Mouse (Mus musculus) cerebellum, postnatal 10 days (tissue): ENCODE measurements around the gene Kdm5b.

ENCODE experiments used
- DNase-seq, 2 experiments: peaks; one replicate each; pipeline ENCODE4 v3.0.0; 2021; ENCODE audit warnings: mixed read lengths in 2 of 2

The Kdm5b gene

DNA sequence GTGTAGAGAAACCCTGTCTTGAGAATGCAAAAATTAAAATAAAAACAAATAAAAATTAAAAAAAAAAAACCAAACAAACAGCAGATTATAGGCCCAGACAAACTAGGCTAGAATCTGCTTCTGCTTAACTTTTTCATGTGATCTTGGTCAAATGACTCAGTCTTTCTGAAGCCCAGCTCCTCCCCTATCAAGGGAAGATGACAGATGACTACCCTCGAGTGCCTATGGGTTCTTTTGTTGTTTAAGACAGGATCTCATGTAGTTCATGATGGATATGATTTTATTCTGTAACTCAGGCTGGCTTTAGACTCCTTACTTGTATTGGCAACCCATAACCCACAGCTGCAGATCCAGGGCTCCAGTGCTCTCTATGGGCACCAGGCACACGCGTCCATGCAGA lies 8.1 kb upstream of the Kdm5b start:
- DNase-seq: no peak

GRCm38 (mm10) chr1:134552396-134552795 lies 7.6 kb upstream of the Kdm5b start:
- no peak for DNase-seq

- no peak for DNase-seq
These were observed 4.6 kb upstream of the Kdm5b start for GRCm38 (mm10) chr1:134555240-134555870.

GRCm38 (mm10) chr1:134555871-134556670 lies 3.9 kb upstream of the Kdm5b start:
- DNase-seq: peak; percentile 83

GRCm38 (mm10) chr1:134556671-134557218 lies 3.2 kb upstream of the Kdm5b start:
- peak; percentile 97 to 98 for DNase-seq

DNA sequence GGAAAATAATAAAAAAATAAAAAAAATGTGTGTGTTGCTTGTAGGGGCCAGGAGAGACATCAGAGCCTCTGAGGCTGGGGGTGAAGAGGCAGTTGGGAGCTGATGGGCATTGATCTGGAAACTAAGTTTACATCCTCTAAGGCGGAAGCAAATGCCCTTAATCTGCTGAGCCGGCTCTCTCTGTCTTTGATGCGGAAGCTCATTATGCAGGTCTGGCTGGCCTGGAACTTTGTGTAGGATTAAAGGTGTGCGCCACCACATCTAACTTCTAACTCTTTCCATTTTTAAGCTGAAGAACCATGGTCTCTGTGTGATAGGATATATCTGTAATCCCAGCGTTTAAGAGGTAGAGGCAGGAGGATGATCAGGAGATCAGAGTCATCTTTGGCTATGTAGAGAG lies 1.5 kb upstream of the Kdm5b start:
- DNase-seq: no peak

GRCm38 (mm10) chr1:134559226-134559625 lies 745 bp upstream of the Kdm5b start:
- DNase-seq: no peak

GRCm38 (mm10) chr1:134560396-134560795 lies 425 bp downstream of the Kdm5b start:
- DNase-seq: peak in 1 of 2 experiments; percentile 52

GRCm38 (mm10) chr1:134560801-134561769 lies 1.1 kb downstream of the Kdm5b start:
- peak; percentile 60 to 63 for DNase-seq

DNA sequence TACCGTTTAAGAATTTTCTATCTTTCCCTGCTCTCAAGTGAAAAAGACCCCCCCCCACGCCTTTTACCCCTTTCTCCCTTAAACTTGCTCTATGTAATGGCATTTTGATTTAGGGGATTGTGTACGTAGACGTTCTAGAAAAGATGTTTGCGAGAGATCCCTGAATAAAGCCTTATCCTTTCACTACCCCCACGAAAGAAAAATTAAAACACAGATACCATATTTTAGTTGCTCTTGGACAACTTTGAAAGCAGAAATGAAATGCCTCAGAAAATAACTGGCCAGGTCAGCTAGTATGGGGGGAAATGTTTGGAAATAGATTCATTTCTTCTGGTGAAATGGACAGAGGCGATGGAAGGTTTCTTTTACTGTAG lies 1.8 kb downstream of the Kdm5b start:
- DNase-seq: no peak

- DNase-seq: no peak
These were observed 2.5 kb downstream of the Kdm5b start for GRCm38 (mm10) chr1:134562457-134562856.

- no peak for DNase-seq
These were observed 3.8 kb downstream of the Kdm5b start for GRCm38 (mm10) chr1:134563726-134564125.

DNA sequence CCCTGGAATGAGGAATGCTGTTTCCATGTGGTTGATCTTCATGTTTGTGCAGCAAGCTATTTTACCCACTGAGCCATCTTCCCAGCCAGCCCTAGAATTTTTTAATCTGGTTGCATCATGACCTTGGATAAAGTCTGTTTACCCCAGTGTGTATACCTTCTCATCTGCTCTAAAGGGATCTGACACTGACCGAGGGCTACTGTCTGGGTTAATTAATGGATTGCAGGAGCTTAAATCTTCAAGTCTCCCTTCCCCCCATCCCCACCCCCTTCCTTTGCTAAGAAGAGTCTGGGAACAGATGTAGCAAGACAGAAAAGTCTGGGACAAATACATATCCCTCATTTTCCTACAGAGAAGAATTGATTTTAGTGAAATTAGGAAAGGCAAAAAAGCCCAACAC lies 7.5 kb downstream of the Kdm5b start:
- DNase-seq: no peak

- DNase-seq: no peak
These were observed 10.2 kb downstream of the Kdm5b start for GRCm38 (mm10) chr1:134570171-134570570.

GRCm38 (mm10) chr1:134570631-134571030 lies 10.7 kb downstream of the Kdm5b start:
- DNase-seq: no peak

GRCm38 (mm10) chr1:134573300-134573931 lies 13.4 kb downstream of the Kdm5b start:
- no peak for DNase-seq

- DNase-seq: no peak
These were observed 14.0 kb downstream of the Kdm5b start for GRCm38 (mm10) chr1:134573932-134574315.

DNA sequence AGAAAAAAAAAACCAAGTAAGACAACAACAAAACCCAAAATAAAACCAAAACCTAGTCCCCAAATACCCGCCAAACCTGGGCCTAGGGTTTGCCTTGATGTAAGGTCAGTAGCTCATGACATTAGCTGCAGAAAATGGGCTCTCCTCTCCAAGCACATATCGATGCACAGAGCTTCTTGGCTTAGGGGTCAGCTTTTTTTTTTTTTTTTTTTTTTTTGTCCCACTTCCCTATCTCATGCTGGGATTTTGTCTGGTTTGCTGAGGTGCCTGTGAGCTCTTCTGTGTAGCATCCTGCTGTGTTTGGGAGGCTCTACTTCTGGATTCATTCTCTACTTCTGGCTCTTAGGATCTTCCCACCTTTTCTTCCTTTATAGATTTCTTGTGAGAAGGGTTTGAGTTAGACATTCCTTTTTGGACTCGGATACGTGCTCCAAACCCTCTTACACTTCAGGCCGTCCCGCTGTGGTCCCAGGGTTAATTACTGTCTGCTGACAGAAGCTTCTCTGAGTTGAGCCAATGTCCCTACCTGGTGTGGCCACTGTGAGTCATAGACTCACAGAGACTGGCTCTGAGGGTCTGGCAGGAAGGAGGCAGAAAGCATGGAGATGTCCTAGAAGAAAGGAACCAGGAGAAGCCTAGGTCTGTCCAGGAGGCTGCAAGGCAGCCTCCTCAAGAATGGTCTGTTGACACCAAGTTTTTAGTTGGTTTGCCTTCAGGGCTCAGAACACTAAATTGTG lies 17.6 kb downstream of the Kdm5b start:
- no peak for DNase-seq

DNA sequence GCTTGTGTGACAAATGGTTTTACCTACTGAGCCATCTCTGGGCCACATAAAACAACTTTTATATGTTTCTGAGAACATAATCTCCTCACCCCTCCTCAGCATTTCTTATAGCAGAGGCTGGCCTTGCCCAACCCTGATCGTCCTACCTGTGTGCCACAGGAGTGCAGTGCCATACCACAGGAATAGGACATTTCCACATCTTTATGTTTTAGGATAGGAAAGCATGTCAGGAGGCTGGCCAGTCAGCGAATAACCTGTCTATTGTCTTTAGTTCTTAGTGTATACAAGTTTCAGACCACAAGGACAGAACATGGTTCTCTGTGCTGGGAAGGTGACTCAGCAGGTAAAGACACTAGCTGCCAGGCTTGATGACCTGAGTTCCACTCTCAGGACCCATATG lies 20.8 kb downstream of the Kdm5b start:
- DNase-seq: no peak

DNA sequence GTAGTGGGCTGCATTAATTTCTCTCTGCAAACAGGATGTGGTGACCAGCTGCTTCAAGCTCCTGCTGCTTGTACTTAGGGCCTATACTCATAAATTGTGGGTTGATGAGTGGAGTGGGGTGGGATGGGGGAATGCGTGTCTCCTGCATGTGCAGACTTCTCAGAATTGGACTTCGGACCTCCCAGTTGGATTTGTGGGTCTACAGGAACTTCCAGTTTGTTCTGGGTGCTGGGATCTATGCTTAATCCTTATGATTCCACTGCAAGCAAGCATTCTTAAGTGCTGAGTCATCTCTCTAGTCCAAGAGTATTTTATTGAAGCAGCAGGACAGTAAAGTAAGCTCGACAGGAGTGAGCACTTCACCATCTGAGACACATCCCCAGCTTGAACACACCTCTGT lies 23.6 kb downstream of the Kdm5b start:
- no peak for DNase-seq

- no peak for DNase-seq
These were observed 29.7 kb downstream of the Kdm5b start for GRCm38 (mm10) chr1:134589676-134590075.

DNA sequence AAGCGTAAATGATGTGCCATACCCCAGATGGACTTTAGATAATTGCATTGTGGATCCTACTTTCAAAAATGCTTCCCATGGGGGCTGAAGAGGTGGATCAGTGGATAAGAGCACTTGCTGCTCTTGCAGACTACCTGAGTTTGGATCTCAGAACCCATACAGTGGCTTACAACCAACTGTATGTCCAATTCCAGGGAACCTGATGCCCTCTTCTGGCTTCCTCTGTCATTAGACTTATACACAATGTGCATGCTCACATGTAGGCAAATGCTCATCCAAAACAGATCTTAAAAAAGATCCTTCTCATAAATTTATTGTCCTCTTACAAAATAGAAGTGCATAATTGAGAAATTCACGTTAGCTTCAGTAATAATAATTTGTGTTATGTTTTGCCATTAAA lies 31.8 kb downstream of the Kdm5b start:
- DNase-seq: peak; percentile 12 to 20
